Mouse (Mus musculus): ENCODE measurements around the gene Fam124a. TPM values are rescaled to one million over a fixed set of nuclear protein-coding genes. Genes with fewer than 3 reads are reported as not detected.
"Not testable (repeated sequence)": the region's sequence is repeated elsewhere in the genome, so short reads cannot be mapped to it uniquely, and the experiment has no call there.

Gene Fam124a
- 33.7 and 34.3 TPM in 2 replicates for polyA plus RNA-seq (2012; rRNA removed)

DNA sequence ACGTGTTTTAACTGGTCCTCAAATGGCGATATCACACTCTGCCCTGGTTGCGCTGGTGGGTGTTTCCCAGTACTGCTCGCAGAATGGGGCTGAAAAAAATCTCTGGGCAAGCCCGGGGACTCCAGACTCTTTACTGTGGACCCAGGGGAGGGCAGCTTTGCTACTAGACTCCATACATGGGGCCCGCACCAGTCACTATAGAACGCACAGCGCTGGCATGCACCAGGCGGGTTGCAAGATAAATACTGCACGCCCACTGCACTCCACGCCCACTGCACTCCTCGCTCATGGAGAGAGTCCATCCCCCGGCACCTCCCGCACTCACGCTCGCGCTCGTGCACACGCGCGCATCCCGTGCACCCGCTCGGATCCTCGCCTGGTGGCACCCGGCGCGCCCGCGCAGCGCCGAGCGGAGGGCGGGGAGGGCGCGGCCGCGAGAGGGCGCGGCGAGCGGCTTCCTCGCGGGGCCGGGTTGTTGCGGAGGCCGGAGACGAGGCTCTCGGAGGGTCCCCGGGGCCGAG lies at the start of gene Fam124a:
Fam124a (plus strand) TSS at position 429 of the 521 bp plus-strand sequence.
- peak; percentile 33 to 84 for DNase-seq (ENCODE audit: extremely low spot score in 1 of 2, low spot score in 1 of 2)

DNA sequence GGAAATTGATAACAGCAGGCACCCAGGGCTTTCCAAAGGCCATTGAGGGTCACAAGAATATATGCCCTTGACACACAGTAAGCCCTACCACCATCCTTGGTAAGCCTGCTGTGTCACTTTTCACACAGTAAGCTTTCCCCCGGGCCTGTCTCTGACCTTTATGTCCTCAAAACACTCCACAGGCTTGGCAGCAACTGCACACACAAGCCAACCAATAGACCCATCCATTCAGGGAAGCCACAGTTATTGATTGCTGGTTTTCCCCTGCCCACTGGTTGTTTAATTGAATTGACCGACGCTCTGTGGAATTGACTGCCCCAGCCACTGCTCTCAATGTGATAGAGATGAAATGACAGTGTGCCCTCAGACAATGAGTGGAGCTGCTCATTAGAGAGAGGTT lies 49.3 kb upstream of the Fam124a start:
- no peak for DNase-seq (ENCODE audit: extremely low spot score in 1 of 2, low spot score in 1 of 2)

DNA sequence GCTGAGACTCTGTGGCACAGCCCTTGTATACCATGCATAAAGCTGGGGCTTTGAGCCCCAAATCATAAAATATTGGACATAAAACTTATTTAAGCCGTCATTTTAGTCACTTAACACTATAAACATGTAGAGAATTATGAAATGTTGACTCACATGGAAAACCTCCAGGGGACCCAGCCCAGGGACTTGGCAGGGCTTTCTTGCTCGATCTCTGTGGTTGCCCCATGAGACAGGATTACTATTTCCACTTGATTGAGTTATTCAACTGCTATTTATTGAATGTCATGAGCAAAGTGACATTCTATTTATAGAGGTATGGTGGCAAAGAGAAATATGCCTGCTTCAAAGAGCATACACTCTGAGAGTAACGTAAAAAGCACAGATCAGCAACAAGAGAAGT lies 46.2 kb upstream of the Fam124a start:
- no peak for DNase-seq (ENCODE audit: extremely low spot score in 1 of 2, low spot score in 1 of 2)

DNA sequence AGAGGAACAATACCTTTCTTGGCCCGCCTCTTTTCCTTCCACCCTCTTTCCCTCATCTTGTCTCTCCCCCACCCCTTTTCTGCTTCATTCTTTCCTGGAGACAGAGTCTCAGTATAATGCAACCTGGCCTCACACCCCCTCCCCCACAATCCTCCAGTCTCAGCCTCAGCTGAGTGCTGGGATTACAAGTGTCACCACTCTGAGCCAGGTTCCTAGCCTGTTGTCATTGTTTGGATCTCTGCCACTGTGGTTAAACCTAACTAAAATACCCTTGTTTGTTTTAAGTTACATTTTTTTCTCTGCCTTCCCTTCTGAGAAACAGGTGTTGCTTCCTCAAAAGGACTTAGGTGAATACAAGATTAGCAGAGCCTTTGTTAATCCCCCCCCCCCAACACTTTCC lies 42.7 kb upstream of the Fam124a start:
- DNase-seq (ENCODE audit: extremely low spot score in 1 of 2, low spot score in 1 of 2): no peak

DNA sequence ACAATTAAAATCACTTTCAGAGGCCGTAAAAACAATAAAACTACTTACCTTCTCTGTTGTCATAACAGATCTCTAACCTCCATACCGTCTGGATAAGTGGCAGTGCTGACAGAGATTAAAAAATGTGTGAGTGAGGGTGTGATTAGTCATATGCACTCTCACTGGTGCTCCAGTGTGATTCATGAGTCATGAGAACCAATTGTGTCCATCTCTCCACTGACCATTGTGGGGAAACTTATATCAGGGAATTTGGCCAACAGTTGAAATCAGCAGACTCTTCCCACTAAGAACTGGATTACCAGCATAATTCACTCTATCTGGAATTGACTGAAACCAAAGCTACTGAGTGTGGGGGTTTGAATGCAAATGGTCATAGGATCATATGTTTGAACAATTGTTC lies 24.6 kb upstream of the Fam124a start:
- DNase-seq (ENCODE audit: extremely low spot score in 1 of 2, low spot score in 1 of 2): no peak

DNA sequence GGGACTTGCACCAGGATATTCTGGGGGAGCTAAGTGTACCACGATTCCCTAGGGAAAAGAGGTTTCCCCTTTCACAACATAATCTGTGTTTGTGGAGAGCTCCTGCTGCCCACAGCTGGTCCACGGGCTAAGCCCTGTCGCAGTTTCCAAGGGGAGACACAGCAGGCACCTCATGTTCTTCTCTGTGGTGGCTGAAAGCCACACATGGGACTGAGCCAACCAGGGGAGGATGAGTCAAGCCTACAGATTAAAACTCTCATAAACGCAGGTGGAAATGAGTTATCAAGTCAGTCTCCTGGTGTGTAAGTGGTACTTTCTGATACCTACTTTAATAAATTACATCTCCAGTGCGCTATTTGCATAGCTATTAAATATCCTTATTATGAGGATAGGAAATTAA lies 19.4 kb upstream of the Fam124a start:
- DNase-seq (ENCODE audit: extremely low spot score in 1 of 2, low spot score in 1 of 2): no peak

DNA sequence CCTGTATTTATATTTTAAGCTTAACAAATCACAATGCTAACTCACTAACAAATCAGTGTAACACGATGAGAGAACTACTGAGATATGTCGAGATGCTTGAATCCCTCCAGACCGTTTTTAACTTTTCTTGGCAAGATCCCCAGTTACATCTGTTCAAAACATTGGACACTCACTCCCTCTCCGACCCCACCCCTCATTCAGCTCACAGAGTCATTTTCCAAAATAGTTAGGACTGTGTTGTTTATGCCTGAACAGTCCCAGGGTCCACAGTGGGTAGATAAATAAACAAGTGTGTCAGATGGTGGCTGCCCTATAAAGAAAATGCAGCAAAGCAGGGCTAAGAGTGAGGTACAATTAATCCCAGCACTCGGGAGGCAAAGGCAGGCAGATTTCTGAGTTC lies 18.5 kb upstream of the Fam124a start:
- no peak for DNase-seq (ENCODE audit: extremely low spot score in 1 of 2, low spot score in 1 of 2)

DNA sequence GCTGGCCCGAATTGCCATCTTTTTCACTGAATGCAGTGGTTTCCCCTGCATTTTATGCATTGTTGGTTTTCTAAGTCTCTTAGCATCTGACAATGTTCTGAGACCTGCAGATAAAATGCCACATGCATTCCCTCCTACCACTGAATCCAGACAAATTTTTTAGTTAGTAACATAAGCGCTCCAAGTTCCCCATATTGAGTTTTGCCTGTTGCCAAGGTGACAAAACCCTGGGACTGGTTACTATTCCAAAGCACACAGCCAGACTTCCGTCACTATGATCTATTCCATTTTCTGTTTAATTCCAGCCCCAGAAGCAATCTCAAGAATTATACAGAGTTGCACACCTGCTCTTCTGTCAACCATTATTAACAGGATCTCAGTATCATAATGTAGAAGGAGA lies 15.7 kb upstream of the Fam124a start:
- DNase-seq (ENCODE audit: extremely low spot score in 1 of 2, low spot score in 1 of 2): peak; percentile 28 to 43

DNA sequence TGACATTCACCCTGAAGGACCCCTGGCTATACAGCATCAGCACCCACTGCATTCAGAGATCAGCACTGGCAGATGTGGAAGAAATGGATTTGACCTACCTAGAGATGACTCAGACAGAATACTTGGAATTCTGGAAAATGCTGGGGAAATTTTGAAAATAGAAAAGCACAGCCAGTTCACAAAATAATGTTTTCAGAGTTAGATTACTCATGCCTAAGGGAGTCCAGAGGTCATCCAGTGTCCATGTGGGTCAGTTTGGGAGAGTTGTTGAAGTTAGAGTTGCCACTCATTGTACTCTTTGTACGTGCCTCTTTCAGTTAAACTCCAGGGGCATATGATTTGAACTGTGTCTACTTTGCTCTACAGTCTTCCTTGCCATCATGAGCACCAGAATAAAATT lies 13.8 kb upstream of the Fam124a start:
- no peak for DNase-seq (ENCODE audit: extremely low spot score in 1 of 2, low spot score in 1 of 2)

DNA sequence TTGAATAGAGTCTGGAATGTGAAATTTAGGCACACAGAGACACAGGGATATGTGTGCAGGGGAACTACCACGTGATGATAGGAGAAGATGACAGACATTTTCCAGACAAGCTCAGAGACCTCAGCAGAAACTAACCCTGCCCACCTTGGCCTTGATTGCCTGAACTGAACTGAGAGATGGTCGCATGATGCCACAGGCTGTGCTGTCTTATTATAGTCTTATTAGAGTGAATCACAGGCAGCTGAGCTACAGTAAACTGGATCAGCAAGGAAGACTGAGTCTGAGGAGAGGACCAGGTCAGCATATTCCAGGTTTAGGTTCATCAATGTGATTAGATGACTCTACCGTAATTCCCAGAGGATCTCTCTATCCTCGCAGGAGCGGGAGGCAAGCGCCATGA lies 9.2 kb upstream of the Fam124a start:
- no peak for DNase-seq (ENCODE audit: extremely low spot score in 1 of 2, low spot score in 1 of 2)

DNA sequence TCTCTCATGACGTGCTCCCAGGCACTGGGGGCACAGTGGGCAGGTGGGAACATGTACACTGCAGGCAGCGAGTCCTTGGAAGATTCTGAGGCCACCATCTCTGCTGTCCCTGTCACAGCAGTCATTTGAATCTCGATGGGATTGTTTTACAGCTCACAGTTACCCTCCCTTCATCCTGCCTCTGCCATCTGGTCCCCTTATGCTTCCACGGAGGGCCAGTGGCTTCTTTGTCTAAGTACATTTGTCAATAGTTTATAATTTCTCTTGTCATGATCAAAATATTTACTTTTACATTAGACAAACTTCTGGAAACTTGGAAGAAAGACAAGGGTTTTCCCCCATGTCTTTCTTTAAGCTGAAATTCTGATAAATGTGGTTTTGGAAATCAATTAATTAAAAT lies 8.8 kb upstream of the Fam124a start:
- no peak for DNase-seq (ENCODE audit: extremely low spot score in 1 of 2, low spot score in 1 of 2)

DNA sequence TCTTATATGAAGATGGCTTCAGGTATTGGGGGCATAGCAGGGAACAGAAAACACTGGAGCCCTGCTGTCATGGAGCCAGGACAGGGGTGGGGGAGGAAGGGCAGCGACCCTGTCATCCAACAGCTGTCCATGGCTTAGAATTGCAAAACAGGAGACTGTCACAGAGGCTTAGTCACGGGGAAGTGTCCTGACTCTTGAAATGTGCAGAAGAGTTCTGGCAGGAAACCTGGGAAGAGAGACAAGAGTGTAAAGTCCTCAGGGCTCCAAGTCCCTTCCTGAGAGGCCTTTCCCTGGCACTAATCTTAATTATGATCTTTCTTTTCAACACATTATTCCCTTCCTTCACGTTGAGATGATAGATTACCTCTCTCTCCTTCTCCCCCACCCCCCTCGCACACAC lies 5.4 kb upstream of the Fam124a start:
- no peak for DNase-seq (ENCODE audit: extremely low spot score in 1 of 2, low spot score in 1 of 2)

DNA sequence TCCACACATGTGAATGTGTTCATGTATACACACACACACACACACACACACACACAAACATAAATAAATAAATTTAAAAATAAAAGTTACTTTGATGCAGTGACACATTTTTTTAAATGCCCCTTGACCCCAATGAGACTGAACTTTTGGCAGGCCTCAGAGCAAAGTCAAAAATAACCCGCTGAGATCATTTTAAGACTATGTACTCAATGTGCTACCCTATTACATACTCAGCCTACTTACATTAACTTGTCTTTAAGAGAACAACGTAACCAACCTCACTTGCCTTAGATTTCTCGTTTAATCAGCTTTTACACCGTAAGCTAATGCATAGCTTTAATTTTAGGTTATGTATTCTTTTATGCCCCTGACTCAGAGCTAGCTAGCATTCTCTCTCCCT lies 2.8 kb upstream of the Fam124a start:
- no peak for DNase-seq (ENCODE audit: extremely low spot score in 1 of 2, low spot score in 1 of 2)

DNA sequence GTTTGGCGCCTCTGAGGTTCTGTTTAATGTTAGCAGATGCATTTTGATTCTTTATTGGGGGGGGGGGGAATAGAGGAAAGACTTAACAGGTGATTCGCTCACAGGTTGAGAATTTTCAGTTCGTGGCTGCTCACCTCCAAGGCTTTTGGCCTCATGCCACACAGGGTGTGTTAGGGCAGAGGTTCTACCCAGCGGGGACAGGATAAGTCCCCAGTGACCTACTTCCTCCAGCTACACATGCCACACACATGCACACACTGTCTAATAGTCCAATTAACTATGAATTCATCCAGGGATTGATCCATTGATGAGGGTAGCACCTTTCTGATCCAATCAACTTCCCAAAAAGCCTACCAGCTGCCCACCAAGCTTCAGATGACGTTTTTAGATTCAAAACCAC lies 1.8 kb upstream of the Fam124a start:
- no peak for DNase-seq (ENCODE audit: extremely low spot score in 1 of 2, low spot score in 1 of 2)

DNA sequence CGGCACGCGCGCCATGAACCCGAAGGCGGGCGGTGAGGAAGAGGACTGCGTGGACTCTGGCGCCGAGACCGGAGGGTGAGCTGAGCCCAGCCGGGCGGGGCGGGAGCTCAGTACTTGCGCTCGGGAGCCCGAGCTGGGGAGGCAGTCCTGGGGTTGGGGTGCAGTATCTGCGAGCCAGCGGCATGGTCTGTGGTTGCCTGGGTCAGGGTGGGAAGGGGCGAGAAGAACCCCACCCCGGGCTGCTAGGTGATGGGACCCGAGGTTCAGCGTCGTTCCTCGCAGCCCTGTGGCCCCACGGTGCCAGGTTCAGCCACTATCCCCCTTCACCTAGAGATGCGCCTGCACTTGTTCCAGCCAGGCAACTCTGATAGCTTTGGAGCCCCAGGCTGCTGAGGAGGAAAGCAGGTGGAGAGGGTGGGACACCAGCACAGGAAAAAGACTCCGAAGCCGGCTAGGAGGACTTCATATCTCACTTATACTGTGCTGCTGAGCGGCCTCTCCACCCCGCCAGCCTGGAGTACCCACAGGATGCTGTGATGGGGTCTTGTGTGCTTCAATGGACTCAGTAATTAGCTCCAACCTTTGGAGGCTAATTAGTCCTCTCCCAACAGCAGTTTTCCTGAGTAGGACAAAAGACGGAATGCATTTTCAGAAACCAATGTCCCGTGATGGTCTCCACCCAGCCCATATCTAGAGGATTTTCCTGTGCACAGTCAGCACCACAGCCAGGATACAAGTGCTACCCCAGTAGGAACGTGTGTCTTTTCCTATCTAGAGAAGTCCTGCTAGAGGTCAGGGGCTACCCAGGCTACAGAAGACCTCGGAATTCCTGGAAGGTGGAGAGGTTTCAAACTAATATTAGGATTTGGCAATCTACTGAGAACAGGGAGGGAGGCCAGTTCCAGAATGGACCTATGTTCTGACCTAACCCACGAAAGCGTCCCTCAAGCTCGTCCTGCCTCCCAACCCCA lies 588 bp downstream of the Fam124a start:
- DNase-seq (ENCODE audit: extremely low spot score in 1 of 2, low spot score in 1 of 2): peak in 1 of 2 experiments; percentile 18

DNA sequence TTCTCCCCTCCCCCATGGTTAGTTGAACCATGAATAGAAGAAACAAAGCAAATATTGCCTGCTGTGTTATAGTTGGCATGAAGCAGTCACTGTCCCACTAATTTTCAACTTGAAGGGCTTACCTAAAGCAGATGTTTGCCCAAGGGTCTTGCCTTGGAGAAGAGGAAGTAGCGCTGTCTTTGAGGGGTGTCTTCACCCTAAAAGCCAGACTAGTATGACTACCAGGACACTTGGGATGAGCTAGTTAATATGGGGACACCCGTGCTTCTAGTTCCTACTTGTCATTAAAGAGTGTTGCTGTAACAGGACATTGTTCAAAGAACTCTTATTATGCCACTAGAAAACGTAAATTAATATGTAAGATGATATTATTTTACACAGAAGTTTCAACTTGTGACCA lies 1.6 kb downstream of the Fam124a start:
- no peak for DNase-seq (ENCODE audit: extremely low spot score in 1 of 2, low spot score in 1 of 2)

DNA sequence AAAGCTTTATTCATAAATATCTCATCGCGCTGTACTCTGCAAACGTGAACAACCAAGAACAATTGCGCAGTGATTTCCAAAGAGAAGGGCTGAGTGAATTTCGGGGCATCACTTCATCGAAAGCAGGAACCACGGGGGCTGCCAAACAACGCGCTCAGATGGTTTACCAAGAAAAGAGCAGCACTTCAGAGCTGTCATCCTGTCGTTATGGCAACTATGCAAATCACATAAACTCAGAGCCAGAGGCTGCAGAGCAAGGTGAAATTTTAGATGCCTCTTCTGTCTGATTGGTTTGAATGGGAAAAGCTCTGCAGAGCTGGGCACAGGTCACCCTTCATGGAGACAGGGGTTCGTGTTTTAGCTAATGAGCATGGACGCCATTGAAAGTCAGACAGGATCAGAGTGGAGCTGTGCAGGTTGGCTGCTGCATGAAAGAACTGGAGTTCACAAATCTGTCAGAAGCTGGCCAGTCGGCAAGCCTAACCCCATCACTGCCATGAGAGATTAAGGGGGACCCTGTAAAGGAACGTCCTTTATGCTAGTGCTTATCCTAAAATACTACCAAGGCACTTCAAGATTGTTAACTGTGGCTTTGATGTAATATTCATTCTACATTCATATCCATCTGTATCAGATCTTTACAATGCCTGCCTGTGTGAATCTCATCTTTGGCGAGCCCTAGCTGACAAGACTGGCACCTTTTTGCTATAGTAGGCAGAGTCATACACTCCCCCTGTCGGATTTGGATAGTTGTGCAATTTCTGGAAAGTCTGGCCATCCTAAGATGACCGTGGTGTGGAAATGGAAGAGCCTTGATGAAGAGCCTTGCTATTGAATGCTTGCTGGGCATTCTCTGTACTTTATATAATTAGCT lies 6.6 kb downstream of the Fam124a start:
- peak in 1 of 2 experiments; percentile 67 for DNase-seq (ENCODE audit: extremely low spot score in 1 of 2, low spot score in 1 of 2)

DNA sequence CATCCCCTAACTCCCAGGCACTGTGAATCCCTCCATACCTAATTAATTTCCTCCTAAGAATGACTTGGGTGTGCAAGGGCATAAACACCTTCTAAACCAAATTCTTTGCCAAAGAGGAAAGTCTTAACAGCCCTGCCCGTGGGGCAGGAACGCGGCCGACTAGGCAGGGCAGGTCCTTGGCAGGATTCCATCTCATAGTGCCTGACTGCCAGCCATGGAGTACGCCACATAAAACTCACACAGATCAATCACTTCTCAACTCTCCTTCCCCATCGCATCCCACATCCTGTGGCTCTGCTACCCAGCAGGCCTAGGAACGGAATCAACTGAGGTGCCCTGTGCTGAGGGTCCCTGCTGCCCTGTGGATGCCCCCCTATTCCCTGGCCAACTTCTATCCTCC lies 8.1 kb downstream of the Fam124a start:
- DNase-seq (ENCODE audit: extremely low spot score in 1 of 2, low spot score in 1 of 2): no peak

DNA sequence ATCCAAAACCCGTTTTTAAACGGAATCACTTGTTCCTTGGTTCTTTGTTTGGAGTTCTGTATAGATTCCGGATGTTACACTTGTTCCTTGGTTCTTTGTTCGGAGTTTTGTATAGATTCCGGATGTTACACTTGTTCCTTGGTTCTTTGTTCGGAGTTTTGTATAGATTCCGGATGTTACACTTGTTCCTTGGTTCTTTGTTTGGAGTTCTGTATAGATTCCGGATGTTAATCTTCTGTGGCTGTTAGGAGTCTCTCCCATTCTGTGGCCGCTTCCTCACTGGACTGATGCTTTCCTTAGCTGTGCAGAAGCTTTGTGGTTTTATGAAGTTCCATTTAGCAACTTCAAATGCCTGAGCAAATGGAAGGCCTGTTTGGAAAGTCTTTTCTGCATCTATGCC lies 11.3 kb downstream of the Fam124a start, which contains the start of gene Gm4131:
Gm4131 (minus strand) TSS at position 101 of the 400 bp plus-strand sequence.
- DNase-seq (ENCODE audit: extremely low spot score in 1 of 2, low spot score in 1 of 2): not testable (repeated sequence)

DNA sequence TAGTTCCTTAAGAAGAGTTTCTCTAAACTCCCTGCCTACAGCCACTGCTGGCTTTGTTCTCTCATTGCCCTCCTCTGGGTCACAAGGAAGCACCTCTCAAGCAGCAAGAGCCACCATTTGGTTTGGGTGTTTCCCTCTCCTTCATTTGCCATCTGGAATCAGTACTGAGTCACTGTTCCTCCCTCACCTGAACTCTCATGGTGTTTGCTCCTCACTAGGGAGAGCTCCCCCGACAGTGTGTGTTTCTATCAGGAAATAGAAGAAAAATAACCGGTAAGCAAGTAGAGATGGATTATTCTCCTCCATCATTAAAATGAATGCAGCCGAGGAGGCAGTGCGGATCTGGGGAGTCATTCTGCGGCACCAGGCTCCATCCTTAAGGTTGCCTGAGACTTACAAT lies 13.9 kb downstream of the Fam124a start:
- no peak for DNase-seq (ENCODE audit: extremely low spot score in 1 of 2, low spot score in 1 of 2)

DNA sequence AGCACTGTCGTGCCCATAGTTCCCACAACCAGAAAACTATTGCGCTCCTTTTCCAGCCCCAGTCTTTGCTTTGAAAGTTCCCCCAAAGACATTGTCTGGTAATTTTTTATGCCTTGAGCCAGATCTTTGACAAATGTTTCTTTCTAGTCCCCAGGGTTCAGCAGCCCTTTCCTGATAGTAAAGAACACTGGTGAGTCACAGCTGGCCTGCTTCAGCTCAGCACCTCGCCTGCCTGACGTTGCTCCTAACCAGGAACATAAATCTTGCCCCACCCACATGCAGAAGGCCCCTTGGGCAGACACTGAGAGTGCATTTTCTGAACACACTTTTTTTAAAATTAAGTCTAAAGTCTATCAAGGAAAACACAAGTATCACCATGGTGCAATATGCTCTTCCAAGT lies 14.8 kb downstream of the Fam124a start:
- no peak for DNase-seq (ENCODE audit: extremely low spot score in 1 of 2, low spot score in 1 of 2)

Measured in frontal cortex, adult 2 months (tissue).